ENCODE assay signal across 10 mouse cellular contexts in the genomic region with DNA sequence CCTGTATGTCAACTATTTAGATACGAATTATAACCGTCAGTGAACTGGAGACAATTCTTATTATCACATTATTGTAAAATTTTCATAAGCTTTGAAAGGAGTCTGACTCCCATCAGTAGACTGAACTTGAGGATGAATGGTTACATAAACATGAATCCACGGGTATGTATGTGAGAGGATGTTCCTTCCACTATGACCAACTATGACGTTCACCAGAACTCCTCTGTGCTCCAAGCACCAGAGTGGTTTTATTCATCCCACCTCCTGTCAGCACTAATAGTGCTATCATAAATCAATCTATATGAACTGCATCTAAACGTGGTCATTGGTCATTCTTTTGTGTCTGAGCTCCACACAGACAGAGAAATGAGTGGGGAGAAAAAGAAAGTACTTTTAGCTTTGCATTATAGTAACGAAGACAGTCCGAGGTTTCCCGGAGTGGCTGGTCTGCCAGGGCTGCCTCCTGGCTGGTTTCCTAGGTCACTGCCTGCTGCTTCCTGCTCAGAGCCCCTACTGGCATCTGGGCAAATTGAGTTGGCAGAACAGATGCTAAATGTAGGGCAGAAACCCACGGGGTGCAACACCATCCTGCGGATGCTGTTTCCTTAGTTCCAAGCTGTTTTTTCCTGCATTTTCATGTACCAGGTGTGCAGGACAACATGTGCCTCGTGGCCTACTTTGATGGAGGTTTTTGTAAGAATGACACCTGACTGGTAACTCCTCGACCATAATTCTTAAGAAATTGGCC.
DNase-seq lines count a peak whose midpoint lies in the region; ATAC-seq and TF ChIP-seq lines count a peak whose summit lies in the region.
"Had no signal": no experiment of that assay in that cellular context is flagged by ENCODE, and none has a peak within 500 bp of the region (broad histone marks: within the 10 kb centered on the region; RNA-seq: fewer than 3 reads in every experiment).

No protein-coding gene starts in this region.

- H3K4me3 ChIP-seq in layer of hippocampus, adult 2 months, result no peak overlapping the region; the same call in 1 of the 2 replicates
- H3K4me3 ChIP-seq: embryonic facial prominence, embryonic 15.5 days; limb, embryonic 15.5 days; midbrain, embryonic 12.5 days had no signal

- peak; percentile 55 for TF ChIP-seq CTCF in layer of hippocampus, adult 2 months (conservative IDR thresholded peaks at IDR 0.05)

- peak overlapping the region; percentile 67 for H3K27ac ChIP-seq in layer of hippocampus, adult 2 months
- H3K27ac ChIP-seq: embryonic facial prominence, embryonic 15.5 days; limb, embryonic 15.5 days; midbrain, embryonic 12.5 days had no signal

- DNase-seq in Muller cell, postnatal 12 days (ENCODE audit: inconsistent ontology term), result peak; percentile 43
- DNase-seq in layer of hippocampus, adult 2 months (ENCODE audit: low spot score in 2 of 2), result peak; percentile 7 to 13
- DNase-seq in retina, postnatal 1 day, result peak; percentile 86
- DNase-seq in heart, adult 18-20 months, result no peak
- DNase-seq in embryo, embryonic 10 days (ENCODE audit: low spot score), result no peak
- DNase-seq in embryo, embryonic 9.5 days (ENCODE audit: extremely low spot score), result no peak

- peak; percentile 97 for ATAC-seq in cerebellum, adult (ENCODE audit: insufficient number of reproducible peaks, low FRiP score, low TSS enrichment)

Comparison
In these comparisons a context has a peak if more than half of its experiments do, and no peak if none do; other contexts are left out.
1. DNase-seq: peak in Muller cell, postnatal 12 days (single experiment), layer of hippocampus, adult 2 months (2 of 2) and retina, postnatal 1 day (single experiment); none in heart, adult 18-20 months (0 of 2), embryo, embryonic 10 days (single experiment) and embryo, embryonic 9.5 days (single experiment).